Mouse (Mus musculus) hindbrain, postnatal 0 days (tissue): ENCODE results near the gene Glyat. TPM values are rescaled to one million over a fixed set of nuclear protein-coding genes. Genes with fewer than 3 reads are reported as not detected.

Experiments
- ATAC-seq: fragments of 200-750 bp; cut with Nextera tagmentation; 2 replicates; pipeline ENCODE4 v1.8.0; 2017; ENCODE audit warnings: mild to moderate bottlenecking, moderate TSS enrichment, moderate library complexity
- DNase-seq: peaks from one replicate; pipeline ENCODE4 v3.0.0-alpha.2; 2015; ENCODE audit warnings: low spot score
- H3K27ac ChIP-seq: fragments of 300-500 bp; sonication (generic); 2 replicates; pipeline ENCODE4 v1.5.1; 2014; ENCODE audit warnings: mild to moderate bottlenecking
- H3K27me3 ChIP-seq: fragments of 300-500 bp; sonication (generic); 2 replicates; pipeline ENCODE4 v1.6.1; 2014; ENCODE audit warnings: low read length, mixed read lengths; ENCODE audit not compliant: insufficient read depth
- H3K36me3 ChIP-seq: fragments of 300-500 bp; sonication (generic); 2 replicates; pipeline ENCODE4 v1.6.1; 2014; ENCODE audit warnings: low read length, mixed read lengths; ENCODE audit not compliant: insufficient read depth
- H3K4me1 ChIP-seq: fragments of 300-500 bp; sonication (generic); 2 replicates; pipeline ENCODE4 v1.6.1; 2014; ENCODE audit warnings: antibody characterized with exemption, low read length, mixed read lengths; ENCODE audit not compliant: insufficient read depth
- H3K4me2 ChIP-seq: fragments of 300-500 bp; sonication (generic); 2 replicates; pipeline ENCODE4 v1.6.1; 2014; ENCODE audit warnings: low read depth, mild to moderate bottlenecking, low read length, moderate library complexity, mixed read lengths
- H3K4me3 ChIP-seq: fragments of 300-500 bp; sonication (generic); 2 replicates; pipeline ENCODE4 v1.5.1; 2014; ENCODE audit warnings: low read length
- H3K9ac ChIP-seq: fragments of 300-500 bp; sonication (generic); replicated peaks from 2 replicates; pipeline ENCODE4 v1.6.1; 2014; ENCODE audit warnings: mild to moderate bottlenecking, low read length, moderate library complexity, mixed read lengths
- H3K9me3 ChIP-seq: fragments of 300-500 bp; sonication (generic); 2 replicates; pipeline ENCODE4 v1.6.1; 2016; ENCODE audit warnings: low read length, mixed read lengths
- CTCF ChIP-seq: IDR thresholded peaks from 2 replicates; pipeline ENCODE4 v1.5.1; 2016; ENCODE audit warnings: antibody characterized with exemption, control low read depth, low read depth
- WGBS: fragments of 180-500 bp; shearing (Covaris S2); extraction: QIAGEN DNeasy Blood & Tissue Kit; methylation state at CpG from one replicate; pipeline ENCODE4 v1.1.7; 2014; 5-methylcytosine and 5-hydroxymethylcytosine counted together
- polyA plus RNA-seq: library from polyadenylated mRNA; unstranded; fragments of >200 nt; fragmentation: Nextera tagmentation; extraction: Ambion mirVana; gene quantifications from 2 replicates; pipeline ENCODE4 v1.2.1, GENCODE M21; 2015
- total RNA-seq: library from RNA; depleted of rRNA; stranded (reverse); fragments of >200 nt; gene quantifications from 2 replicates; pipeline ENCODE4 v1.2.3, GENCODE M21; 2014

The Glyat gene
- total and polyA plus RNA-seq, 2 experiments from 2014 or later = not detected

- no peaks in the 10 kb centered on the region for H3K9me3 ChIP-seq
- ATAC-seq (peak; percentile 25; the same call in 1 of the 2 replicates), DNase-seq (peak; percentile 20)
- no peak for TF ChIP-seq CTCF
- H3K4me2 ChIP-seq = peak overlapping the region; percentile 95
- H3K36me3 ChIP-seq = no peaks in the 10 kb centered on the region
- no peaks in the 10 kb centered on the region for H3K4me1 ChIP-seq
- H3K4me3 ChIP-seq = peak overlapping the region; percentile 84
- WGBS = 34% methylated on average over 3 of the region's 3 CpGs
- peak overlapping the region; percentile 87; the same call in 1 of the 2 replicates for H3K9ac ChIP-seq
- H3K27ac ChIP-seq = peak overlapping the region; percentile 91
- H3K27me3 ChIP-seq = no peaks in the 10 kb centered on the region
Observed at GRCm38 (mm10) chr19:12597073-12597405, 36.1 kb upstream of the Glyat start.

GRCm38 (mm10) chr19:12598674-12599073 lies 34.4 kb upstream of the Glyat start:
- H3K9ac ChIP-seq = no peak overlapping the region
- ATAC-seq (no peak), DNase-seq (no peak)
- no peaks in the 10 kb centered on the region for H3K4me1 ChIP-seq
- H3K27me3 ChIP-seq = no peaks in the 10 kb centered on the region
- TF ChIP-seq CTCF = no peak
- no peak overlapping the region for H3K27ac ChIP-seq
- no peaks in the 10 kb centered on the region for H3K36me3 ChIP-seq
- WGBS = 67% methylated on average over 3 of the region's 3 CpGs
- no peak overlapping the region for H3K4me2 ChIP-seq
- H3K9me3 ChIP-seq = no peaks in the 10 kb centered on the region
- no peak overlapping the region for H3K4me3 ChIP-seq

- H3K9ac ChIP-seq = no peak within 1 kb of the TSS
Observed at GRCm38 (mm10) chr19:12599674-12600073, 33.4 kb upstream of the Glyat start, which contains the start of gene Gm4952. Gm4952 (plus strand) TSS chr19:12599974.

GRCm38 (mm10) chr19:12600684-12601480 lies 32.2 kb upstream of the Glyat start:
- Histone ChIP-seq H3K4me1 (no peaks in the 10 kb centered on the region), H3K36me3 (no peaks in the 10 kb centered on the region), H3K4me3 (no peak overlapping the region), H3K9ac (no peak overlapping the region), H3K27me3 (no peaks in the 10 kb centered on the region), H3K4me2 (no peak overlapping the region), H3K9me3 (no peaks in the 10 kb centered on the region), H3K27ac (no peak overlapping the region)
- no peak for TF ChIP-seq CTCF
- 30% methylated on average over 2 of the region's 2 CpGs for WGBS
- no peak for DNase-seq
- no peak for ATAC-seq

More at GRCm38 (mm10) chr19:12599674-12600073, 33.4 kb upstream of the Glyat start, which contains the start of gene Gm4952:
- no peak for ATAC-seq
- no peak within 1 kb of the TSS for H3K27ac ChIP-seq
- H3K4me1 ChIP-seq = no peaks in the 10 kb centered on the region
- no peaks in the 10 kb centered on the region for H3K9me3 ChIP-seq
- TF ChIP-seq CTCF = no peak
- 47% methylated on average over 1 of the region's 1 CpGs for WGBS
- H3K4me2 ChIP-seq = no peak within 1 kb of the TSS
- no peaks in the 10 kb centered on the region for H3K36me3 ChIP-seq
- H3K27me3 ChIP-seq = no peaks in the 10 kb centered on the region
- DNase-seq = no peak
- no peak within 1 kb of the TSS for H3K4me3 ChIP-seq

- H3K4me3 ChIP-seq = no peak overlapping the region
- ATAC-seq = no peak
- no peaks in the 10 kb centered on the region for H3K4me1 ChIP-seq
- no peak for DNase-seq
- no peak overlapping the region for H3K27ac ChIP-seq
- H3K4me2 ChIP-seq = no peak overlapping the region
- no peaks in the 10 kb centered on the region for H3K36me3 ChIP-seq
- no peaks in the 10 kb centered on the region for H3K9me3 ChIP-seq
- no peak overlapping the region for H3K9ac ChIP-seq
- H3K27me3 ChIP-seq = no peaks in the 10 kb centered on the region
- no peak for TF ChIP-seq CTCF
Observed at GRCm38 (mm10) chr19:12608336-12608735, 24.8 kb upstream of the Glyat start.

- H3K9ac ChIP-seq = no peak overlapping the region
- H3K9me3 ChIP-seq = no peaks in the 10 kb centered on the region
- WGBS = 68% methylated on average over 1 of the region's 1 CpGs
- DNase-seq (no peak), ATAC-seq (no peak)
- no peaks in the 10 kb centered on the region for H3K27me3 ChIP-seq
- H3K4me1 ChIP-seq = no peaks in the 10 kb centered on the region
- no peak overlapping the region for H3K27ac ChIP-seq
- H3K36me3 ChIP-seq = no peaks in the 10 kb centered on the region
- no peak for TF ChIP-seq CTCF
- H3K4me3 ChIP-seq = no peak overlapping the region
- no peak overlapping the region for H3K4me2 ChIP-seq
Observed at GRCm38 (mm10) chr19:12613646-12614045, 19.5 kb upstream of the Glyat start.

DNA sequence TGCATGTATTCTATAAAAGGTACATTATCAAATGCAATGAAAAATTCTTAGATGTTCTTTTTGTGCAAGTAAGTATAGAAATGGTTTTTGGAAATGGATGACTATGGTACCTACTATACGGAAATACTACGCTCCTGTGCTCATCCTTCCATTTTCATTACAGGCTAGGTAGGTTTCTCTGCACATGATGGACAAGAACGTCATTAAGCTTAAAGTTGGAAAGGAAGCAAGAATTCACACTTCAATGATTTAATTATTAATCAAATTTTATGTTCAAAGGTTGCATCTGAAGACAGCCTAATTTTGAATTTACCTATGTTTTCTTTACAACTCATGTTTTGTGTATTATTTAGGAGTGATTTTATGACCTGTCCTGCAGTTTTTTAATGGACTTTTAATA lies 1.2 kb downstream of the Glyat start:
- no peak for ATAC-seq
- Histone ChIP-seq H3K36me3 (no peaks in the 10 kb centered on the region), H3K9ac (no peak overlapping the region), H3K4me3 (no peak overlapping the region), H3K27me3 (no peaks in the 10 kb centered on the region), H3K4me2 (no peak overlapping the region), H3K9me3 (no peaks in the 10 kb centered on the region), H3K27ac (no peak overlapping the region), H3K4me1 (no peaks in the 10 kb centered on the region)
- DNase-seq = no peak
- TF ChIP-seq CTCF = no peak
- WGBS = 89% methylated on average over 3 of the region's 3 CpGs
